Mouse (Mus musculus) left cerebral cortex, adult 2 months (tissue): ENCODE results near the gene Ppp1r11. TPM values are rescaled to one million over a fixed set of nuclear protein-coding genes. Genes with fewer than 3 reads are reported as not detected.

ENCODE experiments used
- DNase-seq, 2 experiments: peaks; one replicate each; pipeline ENCODE4 v3.0.0; 2021 to 2022; ENCODE audit warnings: low spot score in 2 of 2, mixed read lengths in 1 of 2; ENCODE audit errors: extremely low spot score in 1 of 2
- H3K27ac ChIP-seq: fragments of 200-600 bp; 2 replicates; pipeline ENCODE4 v1.8.1; 2022
- H3K4me3 ChIP-seq: fragments of 200-600 bp; 2 replicates; pipeline ENCODE4 v1.8.1; 2022
- CTCF ChIP-seq: fragments of 200-600 bp; IDR thresholded peaks from 2 replicates; pipeline ENCODE4 v1.8.1; 2022; ENCODE audit warnings: antibody characterized with exemption, mild to moderate bottlenecking, moderate library complexity
- intact Hi-C: fragments of 180-260 bp; cut with DNase I; formaldehyde crosslinking; loops from one replicate; pipeline ENCODE4 v1.15.1; 2025
- total RNA-seq, 2 experiments: library from RNA; stranded (reverse); gene quantifications; 2 replicates each; pipeline ENCODE4 v1.2.3; 2021

Gene Ppp1r11
- total RNA-seq, 2 experiments from 2014 or later, result 132 to 146 TPM

DNA sequence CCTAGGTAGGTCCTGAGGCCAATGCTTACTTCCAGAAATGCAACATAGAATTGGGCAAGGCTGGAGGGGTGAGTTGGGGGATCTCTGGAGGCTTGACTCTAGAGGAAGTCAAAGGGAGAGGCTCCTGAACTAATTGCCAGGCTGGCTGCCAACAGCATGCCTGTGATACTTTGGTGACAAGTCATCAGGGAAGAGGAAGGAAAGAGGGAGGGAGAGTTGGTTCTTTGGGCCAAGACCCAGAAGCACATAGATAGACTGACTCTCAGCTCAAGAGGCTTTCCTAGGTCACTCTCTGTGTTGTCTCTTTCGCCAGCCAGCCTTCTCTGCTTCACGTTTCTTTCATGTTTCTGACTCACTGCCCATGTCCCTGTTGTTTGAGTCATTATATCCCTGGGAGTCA lies 19.7 kb downstream of the Ppp1r11 start:
- Histone ChIP-seq H3K27ac (no peak overlapping the region), H3K4me3 (no peak overlapping the region)
- no peak for TF ChIP-seq CTCF
- DNase-seq, result no peak
- intact Hi-C loops, result no loop called here

DNA sequence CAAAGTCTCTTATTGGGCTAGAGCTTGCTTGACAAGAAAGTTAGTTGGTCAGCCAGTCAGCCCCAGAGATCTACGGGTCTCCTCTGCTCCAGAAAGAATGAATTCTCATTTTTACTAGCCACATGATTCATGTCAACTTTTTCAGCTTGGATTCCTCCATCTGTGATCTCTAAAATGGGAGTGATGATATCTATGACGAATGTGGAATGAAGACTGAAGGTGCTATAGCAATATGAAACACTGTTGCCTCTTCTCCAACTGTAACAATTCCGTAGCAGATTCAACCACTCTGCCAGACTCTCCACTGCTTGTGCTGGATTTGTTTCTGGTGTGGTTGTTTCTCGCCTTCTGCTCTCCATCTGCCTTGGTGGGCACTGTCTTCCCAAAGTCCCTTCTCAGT lies 20.4 kb downstream of the Ppp1r11 start:
- intact Hi-C loops, result no loop called here

DNA sequence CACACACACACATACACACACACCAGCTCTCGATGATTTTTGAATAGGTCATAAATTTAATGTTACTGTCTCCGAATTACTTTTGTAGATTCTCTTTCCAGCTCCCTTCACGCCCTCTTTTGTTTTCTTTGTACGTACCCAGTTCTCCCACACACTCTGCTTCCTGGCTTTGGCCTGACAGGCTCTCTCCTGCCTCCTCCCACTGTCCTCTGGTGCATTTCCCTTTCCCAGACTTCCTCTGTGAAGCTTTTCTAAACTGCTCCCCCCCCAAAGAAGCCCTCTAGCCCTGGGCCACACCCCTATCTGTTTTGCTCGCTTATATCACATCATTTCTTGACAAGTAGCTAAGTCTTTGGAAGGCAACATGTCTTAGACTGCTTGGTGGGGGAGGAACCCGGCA lies 21.3 kb downstream of the Ppp1r11 start:
- no peak overlapping the region for H3K4me3 ChIP-seq
- no peak for TF ChIP-seq CTCF
- H3K27ac ChIP-seq, result no peak overlapping the region
- intact Hi-C loops, result no loop called here
- no peak for DNase-seq

More for the DNA sequence above, 20.4 kb downstream of the Ppp1r11 start:
- Histone ChIP-seq H3K27ac (no peak overlapping the region), H3K4me3 (no peak overlapping the region)
- no peak for TF ChIP-seq CTCF
- no peak for DNase-seq

DNA sequence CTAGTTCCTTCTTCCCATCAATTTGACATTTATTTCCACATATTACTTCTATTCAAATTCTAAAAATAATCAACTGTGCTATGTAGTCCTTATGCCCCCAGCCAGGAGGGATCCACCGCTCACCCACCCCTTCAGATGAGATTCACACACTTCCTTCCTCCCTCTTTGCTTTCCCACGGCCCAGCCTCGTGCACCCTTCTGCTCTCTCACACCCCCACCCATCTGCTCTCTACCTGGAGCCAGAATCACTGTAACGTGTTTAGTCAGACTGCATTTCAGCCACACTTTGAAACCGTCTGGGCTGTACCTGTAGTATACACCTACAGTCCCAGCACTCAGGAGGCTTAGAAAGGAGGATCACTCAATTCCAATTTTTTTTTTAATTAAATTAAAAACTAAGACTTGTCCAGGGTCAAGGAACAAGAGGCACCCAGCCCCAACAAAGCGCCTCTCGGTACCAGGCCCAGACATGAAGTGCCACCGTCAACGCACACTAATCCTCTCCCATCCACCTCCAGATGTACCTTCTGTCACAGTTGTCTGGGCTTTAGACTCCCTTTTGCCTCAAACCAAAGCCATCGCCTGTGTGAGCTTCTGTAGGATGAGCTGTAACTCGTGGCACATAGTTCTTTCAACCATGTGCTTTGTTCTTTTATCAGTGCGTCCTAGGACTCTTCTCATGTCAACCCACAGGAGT lies 22.2 kb downstream of the Ppp1r11 start:
- peak in 1 of 2 experiments; percentile 43 for DNase-seq
- Histone ChIP-seq H3K4me3 (no peak overlapping the region), H3K27ac (no peak overlapping the region)
- TF ChIP-seq CTCF, result no peak
- intact Hi-C loops, result loop anchor here (2.0 kb wide), 1 partner anchor 13 kb away; the partner anchor contains the start of gene Rnf39

DNA sequence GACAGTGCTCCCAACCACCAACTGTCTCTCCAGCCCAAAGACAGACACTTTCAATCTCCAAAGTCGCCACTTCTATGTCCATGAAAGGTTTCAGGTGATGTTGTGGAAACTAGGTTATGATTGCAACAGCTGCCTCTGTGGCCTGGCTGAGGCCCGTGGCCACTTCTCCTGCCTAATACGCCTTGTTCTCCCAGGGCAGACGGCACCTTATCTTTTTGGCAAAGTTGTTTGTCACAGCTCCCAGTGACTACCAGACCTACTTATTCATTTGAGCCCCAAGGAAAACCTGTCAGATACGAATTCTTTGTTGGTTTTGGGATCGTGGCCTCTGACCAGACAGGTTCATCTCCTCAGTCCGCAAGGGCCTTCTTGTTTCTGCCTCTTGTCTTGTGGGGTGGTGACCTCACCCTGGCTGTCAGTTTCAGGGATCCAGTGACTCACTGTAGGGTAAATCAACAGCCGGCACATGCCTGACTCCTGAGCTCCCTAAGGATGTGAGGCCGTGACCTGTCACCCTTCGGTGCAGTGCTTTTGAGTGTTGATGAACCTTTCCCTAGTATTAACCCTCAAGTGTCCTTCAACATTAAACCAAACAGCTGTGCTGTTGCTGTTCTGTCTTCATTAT lies 23.9 kb downstream of the Ppp1r11 start:
- intact Hi-C loops, result loop anchor here (2.0 kb wide), 1 partner anchor 15 kb away; the partner anchor contains the start of gene Rnf39
- no peak for TF ChIP-seq CTCF
- DNase-seq, result no peak
- Histone ChIP-seq H3K4me3 (no peak overlapping the region), H3K27ac (no peak overlapping the region)

DNA sequence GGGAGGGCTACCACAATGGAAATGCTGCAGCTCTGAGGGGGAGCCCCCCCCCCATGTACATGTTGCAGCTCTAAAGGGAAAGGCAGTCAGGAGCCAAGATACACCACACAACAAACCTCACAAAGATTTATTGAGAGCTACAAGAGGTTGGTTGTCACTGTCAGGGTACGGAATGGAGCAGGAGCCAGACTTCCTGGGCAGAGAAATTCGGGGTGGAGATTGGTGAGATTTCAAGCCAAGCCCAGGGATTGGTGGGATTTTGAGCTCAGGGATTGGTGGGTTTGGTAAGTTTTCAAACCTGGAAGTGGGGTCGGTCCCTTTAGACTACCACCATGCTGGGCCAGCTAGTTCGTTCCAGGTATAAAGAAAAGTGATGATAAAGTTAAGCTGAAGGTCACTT lies 28.1 kb downstream of the Ppp1r11 start:
- intact Hi-C loops, result no loop called here
- no peak overlapping the region for H3K4me3 ChIP-seq
- no peak overlapping the region for H3K27ac ChIP-seq
- TF ChIP-seq CTCF, result no peak
- no peak for DNase-seq

DNA sequence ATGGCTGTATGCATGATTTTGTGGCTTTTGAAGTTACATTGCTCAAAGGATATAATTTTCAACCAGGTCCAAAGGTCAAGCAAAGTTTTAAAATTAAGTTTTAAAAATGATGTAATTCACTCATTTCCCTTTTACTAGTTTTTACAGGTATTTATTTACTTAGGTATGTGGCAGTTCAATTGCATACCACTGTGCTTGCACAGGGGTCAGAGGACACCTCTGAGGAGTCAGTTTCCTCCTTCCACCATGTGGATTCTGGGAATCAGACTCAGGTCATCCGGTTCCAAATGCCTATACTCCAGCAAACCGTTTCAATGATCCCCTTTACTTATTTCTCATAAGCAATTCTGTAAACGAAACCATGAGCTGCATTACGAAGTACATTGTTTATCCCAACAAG lies 28.8 kb downstream of the Ppp1r11 start:
- Histone ChIP-seq H3K27ac (no peak overlapping the region), H3K4me3 (no peak overlapping the region)
- DNase-seq, result no peak
- intact Hi-C loops, result no loop called here
- TF ChIP-seq CTCF, result no peak

DNA sequence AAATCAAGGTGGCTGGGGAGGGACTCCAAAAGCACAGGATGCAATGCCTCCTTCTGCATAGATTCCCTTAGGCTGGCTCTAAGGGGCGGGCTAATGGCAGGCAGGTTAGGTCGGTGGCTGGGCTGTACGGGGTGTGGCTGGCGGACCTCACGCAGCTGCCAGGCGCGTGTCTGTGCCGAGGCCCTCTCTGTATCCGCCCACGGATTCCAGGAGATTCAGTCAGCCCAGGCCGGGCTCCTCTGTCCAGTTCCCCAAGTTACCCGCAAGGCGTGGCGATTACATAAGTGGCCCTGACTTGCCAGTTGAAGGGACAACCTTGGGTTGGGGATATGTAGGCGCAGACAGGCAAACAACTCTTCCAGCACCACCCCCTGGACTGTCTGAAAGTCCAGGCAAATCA lies 31.3 kb downstream of the Ppp1r11 start:
- H3K27ac ChIP-seq, result no peak overlapping the region
- no peak overlapping the region for H3K4me3 ChIP-seq
- intact Hi-C loops, result no loop called here
- TF ChIP-seq CTCF, result no peak
- DNase-seq, result no peak

DNA sequence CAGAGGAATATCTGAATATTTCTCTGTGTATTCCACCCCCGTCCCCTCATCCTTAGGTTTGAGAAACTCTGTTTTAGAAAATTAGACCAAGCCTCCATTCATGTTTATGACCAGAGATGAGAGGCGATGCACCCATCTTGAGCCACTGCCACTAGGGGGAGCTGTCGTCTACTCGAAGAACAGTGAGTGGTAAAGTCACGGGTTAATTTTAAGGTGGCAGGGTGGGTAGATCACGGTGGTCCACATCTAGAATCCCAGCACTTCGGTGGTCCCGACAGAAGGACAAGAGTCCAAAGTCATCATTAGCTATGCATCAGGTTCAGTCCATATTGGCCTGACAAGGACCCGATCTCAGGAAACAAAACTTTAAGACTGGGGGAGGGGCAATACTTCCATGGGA lies 36.5 kb downstream of the Ppp1r11 start:
- no peak overlapping the region for H3K27ac ChIP-seq
- intact Hi-C loops, result loop anchor here (1.0 to 2.0 kb wide), 3 partner anchors 22 to 132 kb away; no protein-coding TSS in a partner anchor
- DNase-seq, result peak; percentile 50 to 63
- TF ChIP-seq CTCF, result peak; percentile 71
- H3K4me3 ChIP-seq, result no peak overlapping the region

DNA sequence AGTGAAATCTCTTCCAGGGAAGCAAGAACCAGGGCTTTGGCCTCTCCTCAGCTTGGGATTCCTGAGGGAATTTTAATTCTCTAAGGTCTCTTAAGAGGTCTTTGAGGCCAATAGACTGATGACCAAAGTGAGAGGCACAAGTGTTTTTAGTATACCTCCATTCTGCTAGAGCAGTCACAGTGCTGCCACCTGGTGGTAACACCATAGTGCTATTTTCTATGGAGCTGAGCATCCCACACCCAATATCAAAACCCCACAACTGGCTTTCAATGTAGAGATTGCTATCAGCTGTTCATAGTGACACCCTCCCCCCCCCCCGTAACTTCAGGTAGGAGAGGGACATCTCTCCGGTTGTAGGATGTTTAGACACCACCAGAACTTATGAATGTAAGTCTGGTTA lies 37.4 kb downstream of the Ppp1r11 start:
- Histone ChIP-seq H3K27ac (no peak overlapping the region), H3K4me3 (no peak overlapping the region)
- intact Hi-C loops, result loop anchor here (2.0 kb wide), 2 partner anchors 21 to 81 kb away; no protein-coding TSS in a partner anchor
- DNase-seq, result peak; percentile 71 to 77
- peak; percentile 88 for TF ChIP-seq CTCF

DNA sequence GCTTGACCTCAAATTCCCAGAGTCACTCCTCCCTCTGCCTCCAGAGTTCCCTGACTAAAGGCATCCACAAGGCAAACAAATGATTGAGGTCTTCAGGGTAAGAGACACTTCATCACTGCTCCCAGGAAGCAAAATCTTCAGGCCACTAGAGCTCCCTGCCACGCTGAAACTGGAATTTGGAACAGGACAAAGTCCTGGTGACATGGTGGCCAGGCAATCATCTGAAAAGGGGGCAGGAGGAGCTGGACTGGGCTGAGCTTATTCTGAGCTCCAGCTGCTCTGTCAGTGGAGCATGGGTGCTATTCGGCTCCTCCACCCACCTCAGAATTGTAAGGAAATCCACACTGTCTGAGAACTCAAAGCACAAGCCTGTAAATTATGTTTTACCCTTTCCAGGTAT lies 39.5 kb downstream of the Ppp1r11 start:
- no peak overlapping the region for H3K27ac ChIP-seq
- intact Hi-C loops, result no loop called here
- no peak overlapping the region for H3K4me3 ChIP-seq
- no peak for TF ChIP-seq CTCF
- no peak for DNase-seq

DNA sequence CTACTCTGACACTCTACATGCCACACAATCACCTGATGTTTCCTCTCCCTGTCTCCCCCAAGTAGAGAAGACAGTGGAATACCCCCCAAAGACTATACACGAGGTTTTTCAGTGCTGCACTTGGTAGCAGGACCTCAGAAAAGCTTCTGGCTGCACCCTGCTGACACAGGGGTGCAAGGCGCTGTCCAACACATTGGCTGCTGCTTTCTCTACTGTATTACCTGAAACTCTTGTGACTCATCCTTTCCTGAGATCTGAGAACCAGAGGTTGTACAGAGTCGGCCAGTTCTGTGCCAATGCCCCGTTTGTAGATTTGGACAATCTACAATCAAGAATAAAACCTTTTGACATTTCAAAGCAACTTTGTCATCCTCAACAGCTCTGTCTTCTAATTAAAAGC lies 41.7 kb downstream of the Ppp1r11 start:
- Histone ChIP-seq H3K4me3 (no peak overlapping the region), H3K27ac (no peak overlapping the region)
- no peak for TF ChIP-seq CTCF
- no peak for DNase-seq
- intact Hi-C loops, result no loop called here

DNA sequence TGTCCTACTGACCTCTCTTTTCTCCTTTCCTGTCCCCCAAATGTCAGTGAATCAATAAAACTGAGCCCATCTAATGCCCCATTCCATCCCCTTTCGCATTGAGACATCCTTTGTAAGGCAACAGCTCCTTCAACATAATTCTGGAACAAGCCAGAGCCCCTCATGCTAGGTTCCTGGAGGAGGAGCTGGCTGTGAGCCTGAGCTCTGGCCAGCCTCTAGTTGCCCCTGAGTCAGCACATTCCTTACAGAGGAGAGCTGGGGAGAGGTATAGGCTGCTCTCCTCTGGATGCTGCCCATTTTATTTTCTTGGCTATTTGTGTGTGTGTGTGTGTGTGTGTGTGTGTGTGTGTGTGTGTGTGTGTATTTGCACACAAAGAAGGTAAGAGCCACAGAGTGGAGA lies 43.3 kb downstream of the Ppp1r11 start:
- intact Hi-C loops, result no loop called here
- DNase-seq, result no peak
- Histone ChIP-seq H3K27ac (no peak overlapping the region), H3K4me3 (no peak overlapping the region)
- no peak for TF ChIP-seq CTCF
